In genomic region chr9:55540888-55541287, GRCm38 (mm10) we compare ENCODE assay signal across 9 mouse cellular contexts. TPM values are rescaled to one million over a fixed set of nuclear protein-coding genes. Genes with fewer than 3 reads are reported as not detected.
DNase-seq lines count a peak whose midpoint lies in the region; ATAC-seq lines count a peak whose summit lies in the region.
"Had no signal": no experiment of that assay in that cellular context is flagged by ENCODE, and none has a peak within 500 bp of the region (broad histone marks: within the 10 kb centered on the region; RNA-seq: fewer than 3 reads in every experiment).

No protein-coding gene starts in this region.

- peak overlapping the region; percentile 53 for H3K9ac ChIP-seq in embryonic facial prominence, embryonic 12.5 days
- no peak overlapping the region for H3K9ac ChIP-seq in heart, embryonic 16.5 days (ENCODE audit: low read length)
- H3K9ac ChIP-seq in limb, embryonic 13.5 days = peak overlapping the region; percentile 56
- peak overlapping the region; percentile 32; the same call in 1 of the 2 replicates for H3K9ac ChIP-seq in midbrain, embryonic 16.5 days (ENCODE audit: low read depth, low read length)

- H3K27ac ChIP-seq in embryonic facial prominence, embryonic 12.5 days = 0 out of 2 replicates have a peak overlapping the region, but pooled peaks have one; percentile 37
- H3K27ac ChIP-seq in heart, embryonic 16.5 days (ENCODE audit: low read length) = no peak overlapping the region
- no peak overlapping the region for H3K27ac ChIP-seq in limb, embryonic 13.5 days
- no peak overlapping the region for H3K27ac ChIP-seq in midbrain, embryonic 16.5 days (ENCODE audit: low read length)
- H3K27ac ChIP-seq: macrophage had no signal

- no peak for ATAC-seq in erythroblast, adult 5-6 weeks (replicated peaks; ENCODE audit: low FRiP score, poor library complexity, severe bottlenecking)
- peak; percentile 95 for ATAC-seq in embryonic facial prominence, embryonic 12.5 days (ENCODE audit: insufficient number of reproducible peaks, insufficient read depth, low FRiP score, low TSS enrichment)
- ATAC-seq in heart, embryonic 16.5 days (replicated peaks; ENCODE audit: extremely low read depth, insufficient read depth, low FRiP score) = peak; percentile 49
- peak; percentile 91 for ATAC-seq in limb, embryonic 13.5 days (ENCODE audit: low FRiP score, low read depth)
- peak; percentile 85 for ATAC-seq in midbrain, embryonic 16.5 days

- H3K36me3 ChIP-seq in erythroblast, embryonic 14.5 days (ENCODE audit: control insufficient read depth) = no peaks in the 10 kb centered on the region
- no peaks in the 10 kb centered on the region for H3K36me3 ChIP-seq in embryonic facial prominence, embryonic 12.5 days
- no peaks in the 10 kb centered on the region for H3K36me3 ChIP-seq in heart, embryonic 16.5 days (ENCODE audit: control insufficient read depth, insufficient read depth)
- H3K36me3 ChIP-seq in limb, embryonic 13.5 days = no peaks in the 10 kb centered on the region
- H3K36me3 ChIP-seq in midbrain, embryonic 16.5 days (ENCODE audit: control insufficient read depth, insufficient read depth, low read length) = no peaks in the 10 kb centered on the region

- H3K4me1 ChIP-seq in erythroblast, embryonic 14.5 days (ENCODE audit: control insufficient read depth) = peaks cover 10% of the 10 kb centered on the region
- peaks cover 16% of the 10 kb centered on the region; the same call in 1 of the 2 replicates for H3K4me1 ChIP-seq in embryonic facial prominence, embryonic 12.5 days
- peaks cover 27% of the 10 kb centered on the region for H3K4me1 ChIP-seq in heart, embryonic 16.5 days (ENCODE audit: control insufficient read depth, insufficient read depth, low read length)
- H3K4me1 ChIP-seq in limb, embryonic 13.5 days = peaks cover 54% of the 10 kb centered on the region
- H3K4me1 ChIP-seq in midbrain, embryonic 16.5 days (ENCODE audit: control insufficient read depth, insufficient read depth, low read length) = peaks cover 18% of the 10 kb centered on the region; the same call in 1 of the 2 replicates

- under 1% methylated on average over 28 of the region's 28 CpGs for WGBS in embryonic facial prominence, embryonic 12.5 days
- WGBS in heart, embryonic 16.5 days = under 1% methylated on average over 28 of the region's 28 CpGs
- under 1% methylated on average over 28 of the region's 28 CpGs for WGBS in limb, embryonic 13.5 days
- under 1% methylated on average over 28 of the region's 28 CpGs for WGBS in midbrain, embryonic 16.5 days

- peak; percentile 93 for DNase-seq in MN1 (ENCODE audit: low spot score)
- DNase-seq in thymus, adult 18-20 months = peak; percentile 61 to 62

- H3K9me3 ChIP-seq in erythroblast, embryonic 14.5 days (ENCODE audit: control insufficient read depth, low read length) = peaks cover 35% of the 10 kb centered on the region
- no peaks in the 10 kb centered on the region for H3K9me3 ChIP-seq in embryonic facial prominence, embryonic 12.5 days
- H3K9me3 ChIP-seq in heart, embryonic 16.5 days (replicated peaks; ENCODE audit: control insufficient read depth, low read length) = no peaks in the 10 kb centered on the region; the same call in 1 of the 2 replicates
- no peaks in the 10 kb centered on the region for H3K9me3 ChIP-seq in limb, embryonic 13.5 days
- no peaks in the 10 kb centered on the region for H3K9me3 ChIP-seq in midbrain, embryonic 16.5 days (replicated peaks; ENCODE audit: control insufficient read depth, low read length, poor library complexity, severe bottlenecking)

- peak overlapping the region; percentile 65 for H3K4me2 ChIP-seq in embryonic facial prominence, embryonic 12.5 days (replicated peaks)
- peak overlapping the region; percentile 72 for H3K4me2 ChIP-seq in heart, embryonic 16.5 days (ENCODE audit: low read depth, low read length)
- H3K4me2 ChIP-seq in limb, embryonic 13.5 days (replicated peaks) = peak overlapping the region; percentile 77
- H3K4me2 ChIP-seq in midbrain, embryonic 16.5 days (ENCODE audit: low read length) = peak overlapping the region; percentile 62

- H3K4me3 ChIP-seq in erythroblast, embryonic 14.5 days (replicated peaks) = peak overlapping the region; percentile 24
- H3K4me3 ChIP-seq in embryonic facial prominence, embryonic 12.5 days = peak overlapping the region; percentile 42
- H3K4me3 ChIP-seq in heart, embryonic 16.5 days (ENCODE audit: low read length) = peak overlapping the region; percentile 44
- peak overlapping the region; percentile 49 for H3K4me3 ChIP-seq in limb, embryonic 13.5 days
- peak overlapping the region; percentile 39 for H3K4me3 ChIP-seq in midbrain, embryonic 16.5 days (ENCODE audit: low read depth, low read length)

- peaks cover 99% of the 10 kb centered on the region for H3K27me3 ChIP-seq in erythroblast, embryonic 14.5 days (ENCODE audit: control insufficient read depth)
- H3K27me3 ChIP-seq in embryonic facial prominence, embryonic 12.5 days = peaks cover 73% of the 10 kb centered on the region
- peaks cover 76% of the 10 kb centered on the region for H3K27me3 ChIP-seq in heart, embryonic 16.5 days (ENCODE audit: control insufficient read depth, insufficient read depth, low read length)
- H3K27me3 ChIP-seq in limb, embryonic 13.5 days = peaks cover 94% of the 10 kb centered on the region
- H3K27me3 ChIP-seq in midbrain, embryonic 16.5 days (ENCODE audit: control insufficient read depth, insufficient read depth, low read depth, low read length) = peaks cover 46% of the 10 kb centered on the region

RNA-seq across cellular contexts. Expression of gene Isl2, which starts 2.4 kb away (rescaled TPM):
- not detected in 2 replicates for polyA plus RNA-seq in erythroblast, embryonic 14.5 days (2012)
- not detected in 2 replicates for total RNA-seq in erythroblast, adult 5-6 weeks (2015; ENCODE audit: low replicate concordance)
- not detected in 2 replicates for total RNA-seq in erythroblast, adult 5-6 weeks (2017; ENCODE audit: low replicate concordance)
- 20.8 and 27.8 TPM in 2 replicates for polyA plus RNA-seq in embryonic facial prominence, embryonic 12.5 days (2016; fragmentation: Nextera tagmentation; extraction: Ambion mirVana)
- 0.54 and 1.00 TPM in 2 replicates for polyA plus RNA-seq in heart, embryonic 16.5 days (2015; fragmentation: Nextera tagmentation; extraction: Ambion mirVana)
- 0.65 and 0.79 TPM in 2 replicates for polyA plus RNA-seq in limb, embryonic 13.5 days (2015; fragmentation: Nextera tagmentation; extraction: Ambion mirVana)
- polyA plus RNA-seq in midbrain, embryonic 16.5 days (2015; fragmentation: Nextera tagmentation; extraction: Ambion mirVana) = 1.1 and 1.7 TPM in 2 replicates
- polyA plus RNA-seq: macrophage had no signal

RNA-seq across cellular contexts. Expression of gene Etfa, which starts 28.8 kb away (rescaled TPM):
- 4.5 and 5.3 TPM in 2 replicates for polyA plus RNA-seq in erythroblast, embryonic 14.5 days (2012)
- total RNA-seq in erythroblast, adult 5-6 weeks (2015; ENCODE audit: low replicate concordance) = 37.2 and 39.2 TPM in 2 replicates
- 14.1 and 32.3 TPM in 2 replicates for total RNA-seq in erythroblast, adult 5-6 weeks (2017; ENCODE audit: low replicate concordance)
- polyA plus RNA-seq in embryonic facial prominence, embryonic 12.5 days (2016; fragmentation: Nextera tagmentation; extraction: Ambion mirVana) = 171 and 174 TPM in 2 replicates
- polyA plus RNA-seq in heart, embryonic 16.5 days (2015; fragmentation: Nextera tagmentation; extraction: Ambion mirVana) = 452 and 483 TPM in 2 replicates
- 176 and 180 TPM in 2 replicates for polyA plus RNA-seq in limb, embryonic 13.5 days (2015; fragmentation: Nextera tagmentation; extraction: Ambion mirVana)
- polyA plus RNA-seq in midbrain, embryonic 16.5 days (2015; fragmentation: Nextera tagmentation; extraction: Ambion mirVana) = 77.1 and 81.2 TPM in 2 replicates

Comparison
In these comparisons a context has a peak if more than half of its experiments do, and no peak if none do; other contexts are left out.
1. RNA of gene Etfa, which starts 28.8 kb away (polyA plus RNA-seq): 452 to 483 TPM in heart, embryonic 16.5 days, 176 to 180 TPM in limb, embryonic 13.5 days, 171 to 174 TPM in embryonic facial prominence, embryonic 12.5 days and 77.1 to 81.2 TPM in midbrain, embryonic 16.5 days; 4.5 to 5.3 TPM in erythroblast, embryonic 14.5 days; every median in the first group is over 10 times any median in the second.
2. Peak in every context shown above with its lines, with median percentiles within 50 percentile points of each other: H3K4me3 ChIP-seq and H3K4me2 ChIP-seq.